Mouse (Mus musculus) embryonic facial prominence, embryonic 12.5 days (tissue): ENCODE results near the gene Il17c. TPM values are rescaled to one million over a fixed set of nuclear protein-coding genes. Genes with fewer than 3 reads are reported as not detected.

Experiments
- ATAC-seq: fragments of 200-750 bp; cut with Nextera tagmentation; 2 replicates; pipeline ENCODE4 v1.8.0; 2017; ENCODE audit not compliant: insufficient number of reproducible peaks, insufficient read depth, low FRiP score, low TSS enrichment
- H3K27ac ChIP-seq: fragments of 300-500 bp; sonication (generic); 2 replicates; pipeline ENCODE4 v1.5.1; 2016; ENCODE audit warnings: mild to moderate bottlenecking
- H3K27me3 ChIP-seq: fragments of 300-500 bp; sonication (generic); 2 replicates; pipeline ENCODE4 v1.6.1; 2016; ENCODE audit warnings: mild to moderate bottlenecking, moderate library complexity
- H3K36me3 ChIP-seq: fragments of 300-500 bp; sonication (generic); 2 replicates; pipeline ENCODE4 v1.6.1; 2016; ENCODE audit warnings: mild to moderate bottlenecking
- H3K4me1 ChIP-seq: fragments of 300-500 bp; sonication (generic); 2 replicates; pipeline ENCODE4 v1.6.1; 2016
- H3K4me2 ChIP-seq: fragments of 300-500 bp; sonication (generic); replicated peaks from 2 replicates; pipeline ENCODE4 v1.6.1; 2016; ENCODE audit warnings: mild to moderate bottlenecking, moderate library complexity
- H3K4me3 ChIP-seq: fragments of 300-500 bp; sonication (generic); 2 replicates; pipeline ENCODE4 v1.5.1; 2016; ENCODE audit warnings: mild to moderate bottlenecking
- H3K9ac ChIP-seq: fragments of 300-500 bp; sonication (generic); 2 replicates; pipeline ENCODE4 v1.6.1; 2016; ENCODE audit warnings: mild to moderate bottlenecking, moderate library complexity
- H3K9me3 ChIP-seq: fragments of 300-500 bp; sonication (generic); 2 replicates; pipeline ENCODE4 v1.6.1; 2016; ENCODE audit warnings: mild to moderate bottlenecking, moderate library complexity
- WGBS: fragments of 180-500 bp; shearing (Covaris S2); methylation state at CpG from one replicate; pipeline ENCODE4 v1.1.7; 2016; 5-methylcytosine and 5-hydroxymethylcytosine counted together
- microRNA-seq: library from miRNA; unstranded; fragments of <30 nt; microRNA quantifications from one replicate; pipeline ENCODE4, GENCODE M21; 2017
- polyA plus RNA-seq: library from polyadenylated mRNA; unstranded; fragments of >200 nt; fragmentation: Nextera tagmentation; extraction: Ambion mirVana; gene quantifications from 2 replicates; pipeline ENCODE4 v1.2.1, GENCODE M21; 2016

Gene Il17c
- polyA plus RNA-seq, 1 experiment from 2014 or later = not detected

DNA sequence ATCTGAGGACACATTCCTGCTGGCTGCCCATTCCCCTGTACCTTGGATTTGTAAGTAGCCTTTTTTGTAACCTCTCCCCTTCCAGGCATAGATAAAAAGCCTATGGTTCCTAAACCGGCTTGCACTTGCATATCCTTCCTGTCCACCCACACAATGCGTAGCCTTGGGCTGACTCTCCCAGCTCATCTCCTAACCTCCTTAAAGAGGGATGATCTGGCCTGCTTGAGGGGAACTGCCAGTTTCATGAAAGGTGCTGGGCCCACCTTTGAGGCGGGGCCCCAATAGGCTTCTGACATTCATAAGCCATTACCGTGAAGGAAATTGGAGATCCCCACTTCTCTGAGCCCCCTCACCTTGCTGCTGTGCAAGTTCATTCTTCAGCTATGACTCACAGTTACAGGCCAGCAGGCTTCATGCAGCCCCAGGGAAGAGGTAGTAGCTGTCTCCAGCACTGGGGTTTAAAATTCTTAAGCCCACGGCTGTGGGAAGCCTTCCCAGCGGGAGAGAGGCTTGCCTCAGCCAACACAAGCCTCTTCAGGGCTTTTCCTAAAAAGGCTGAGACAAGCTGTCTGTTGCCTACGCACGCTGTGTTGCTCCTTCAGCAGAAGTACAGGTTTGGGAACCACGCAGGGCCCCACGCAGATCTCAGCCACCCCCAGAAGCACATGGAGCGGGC is 39.8 kb downstream of the Il17c start:
- ATAC-seq = no peak
- H3K27me3 ChIP-seq = peaks cover 63% of the 10 kb centered on the region
- H3K27ac ChIP-seq = no peak overlapping the region

DNA sequence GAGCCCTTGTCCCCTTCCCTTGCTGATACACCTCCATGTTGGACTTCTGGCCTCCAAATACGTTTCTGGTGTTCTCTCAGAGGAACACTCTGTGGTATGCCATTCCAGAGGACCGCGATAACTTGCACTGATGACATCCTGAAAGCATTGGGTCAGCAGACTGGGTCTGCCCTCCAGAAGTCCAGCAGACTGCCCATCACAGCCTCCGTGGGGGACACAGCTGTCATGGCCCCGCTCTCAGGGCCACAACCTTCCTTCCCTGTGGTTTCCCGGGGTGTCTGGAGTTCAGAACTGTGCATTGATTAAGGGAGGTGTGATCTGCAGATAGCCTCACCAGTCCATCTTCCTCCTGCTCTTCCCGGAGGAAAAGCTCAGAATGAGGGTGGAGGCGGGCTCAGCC is 40.7 kb downstream of the Il17c start:
- no peak for ATAC-seq
- H3K4me1 ChIP-seq = peaks cover 12% of the 10 kb centered on the region
- WGBS = 66% methylated on average over 8 of the region's 8 CpGs
- no peak overlapping the region for H3K27ac ChIP-seq
- no peaks in the 10 kb centered on the region for H3K9me3 ChIP-seq
- H3K9ac ChIP-seq = no peak overlapping the region
- H3K4me3 ChIP-seq = no peak overlapping the region
- H3K27me3 ChIP-seq = peaks cover 57% of the 10 kb centered on the region
- no peak overlapping the region for H3K4me2 ChIP-seq
- H3K36me3 ChIP-seq = peaks cover 25% of the 10 kb centered on the region

More for the DNA sequence above, 39.8 kb downstream of the Il17c start:
- peaks cover 16% of the 10 kb centered on the region for H3K36me3 ChIP-seq
- WGBS = 54% methylated on average over 11 of the region's 11 CpGs
- no peak overlapping the region for H3K4me2 ChIP-seq
- peaks cover 12% of the 10 kb centered on the region for H3K4me1 ChIP-seq
- H3K9ac ChIP-seq = no peak overlapping the region
- no peak overlapping the region for H3K4me3 ChIP-seq
- no peaks in the 10 kb centered on the region for H3K9me3 ChIP-seq

DNA sequence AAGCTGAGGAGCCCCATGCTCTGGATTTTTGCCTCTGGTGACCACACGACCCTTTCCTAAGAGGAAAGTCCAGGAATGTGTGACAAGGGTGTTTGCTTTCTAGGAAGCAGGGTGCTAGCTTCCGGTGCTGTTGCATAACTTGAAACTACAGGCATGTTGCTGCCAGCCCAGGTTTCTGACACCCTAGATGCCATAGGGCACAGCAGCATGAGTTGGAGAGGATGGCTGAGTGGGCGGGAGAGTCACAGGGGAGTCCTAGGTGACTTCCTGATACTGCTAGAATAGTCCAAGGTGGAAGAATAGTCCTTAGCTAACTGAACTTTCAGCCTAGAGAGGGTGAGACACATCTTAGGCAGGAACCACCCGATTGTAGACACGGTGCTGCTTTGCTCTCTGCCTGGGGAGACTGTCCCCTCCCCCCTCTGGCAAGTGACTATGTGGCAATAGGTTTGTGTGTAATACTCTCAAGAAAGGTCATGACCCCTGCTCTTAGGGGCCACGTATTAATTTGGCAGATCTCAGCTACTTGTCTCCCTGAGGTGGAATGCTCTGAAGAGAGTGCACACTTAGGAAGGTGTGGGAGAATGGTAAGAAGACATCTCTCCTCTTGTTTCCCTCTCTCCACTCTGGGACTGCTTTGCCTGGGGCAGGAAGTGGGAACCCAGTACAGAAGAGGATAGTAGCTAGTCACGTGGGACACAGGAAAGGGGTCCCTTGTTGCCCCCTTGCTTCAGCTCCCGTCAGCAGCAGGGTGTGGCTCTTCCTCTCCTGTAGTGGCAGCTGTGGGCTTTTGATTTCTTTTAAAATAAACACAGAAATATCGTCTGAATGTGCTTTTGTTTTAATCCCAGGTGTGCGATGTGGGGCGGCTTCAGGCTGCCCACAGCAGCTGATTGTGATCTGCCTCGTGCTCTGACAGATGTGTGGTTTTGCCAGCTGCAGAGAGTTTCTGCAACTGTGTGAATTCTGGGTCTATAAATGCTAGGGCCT is 42.1 kb downstream of the Il17c start:
- no peaks in the 10 kb centered on the region for H3K9me3 ChIP-seq
- ATAC-seq = no peak
- peaks cover 12% of the 10 kb centered on the region for H3K4me1 ChIP-seq
- peaks cover 47% of the 10 kb centered on the region for H3K27me3 ChIP-seq
- no peak overlapping the region for H3K4me2 ChIP-seq
- H3K36me3 ChIP-seq = peaks cover 37% of the 10 kb centered on the region
- no peak overlapping the region for H3K27ac ChIP-seq
- H3K4me3 ChIP-seq = no peak overlapping the region
- 45% methylated on average over 12 of the region's 12 CpGs for WGBS
- H3K9ac ChIP-seq = no peak overlapping the region

DNA sequence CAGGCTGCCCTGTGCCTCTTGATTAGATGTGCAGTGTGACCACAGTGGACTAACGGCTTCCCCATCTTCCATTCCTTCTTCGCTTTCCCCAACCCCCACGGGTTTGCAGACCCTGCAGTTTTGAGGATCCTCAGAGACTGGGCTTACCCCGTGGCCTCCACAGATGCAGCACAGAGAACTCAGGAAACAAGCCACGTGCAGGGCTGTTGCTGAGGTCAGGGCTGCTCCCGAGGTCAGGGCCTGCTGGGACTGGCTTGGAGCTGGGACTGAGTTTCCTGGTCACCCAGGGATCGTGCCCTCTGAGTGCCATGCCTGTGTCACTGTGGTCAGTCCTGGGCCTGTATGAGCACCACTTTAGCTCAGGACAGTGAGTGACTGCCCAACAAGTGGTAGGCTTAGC is 43.2 kb downstream of the Il17c start:
- H3K9ac ChIP-seq = no peak overlapping the region
- peaks cover 10% of the 10 kb centered on the region for H3K4me1 ChIP-seq
- WGBS = 51% methylated on average over 7 of the region's 7 CpGs
- peaks cover 36% of the 10 kb centered on the region for H3K27me3 ChIP-seq
- H3K4me3 ChIP-seq = no peak overlapping the region
- H3K9me3 ChIP-seq = no peaks in the 10 kb centered on the region
- peaks cover 47% of the 10 kb centered on the region for H3K36me3 ChIP-seq
- no peak overlapping the region for H3K27ac ChIP-seq
- H3K4me2 ChIP-seq = no peak overlapping the region
- no peak for ATAC-seq

DNA sequence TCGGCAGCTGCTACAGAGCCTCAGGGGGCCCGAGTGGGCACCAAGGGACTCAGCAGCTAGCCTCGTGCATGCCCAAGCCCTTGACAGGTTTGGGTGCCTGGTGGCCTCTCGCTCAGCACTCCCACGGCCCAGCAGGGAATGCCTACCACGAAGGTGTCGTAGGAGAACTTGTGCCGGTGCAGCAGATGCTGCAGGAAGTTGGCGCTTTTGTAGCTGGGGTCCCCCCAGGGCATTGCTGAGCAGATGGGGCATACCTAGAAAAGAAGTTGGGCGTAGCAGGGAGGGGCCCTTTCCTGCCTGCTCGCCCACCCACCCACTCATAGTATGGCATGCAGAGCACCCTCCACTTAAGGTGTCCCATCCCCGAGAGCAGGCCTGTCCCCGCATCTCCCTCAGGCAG is 46.0 kb downstream of the Il17c start:
- Histone ChIP-seq H3K9me3 (no peaks in the 10 kb centered on the region), H3K36me3 (peaks cover 60% of the 10 kb centered on the region), H3K27ac (no peak overlapping the region), H3K9ac (no peak overlapping the region), H3K4me1 (no peaks in the 10 kb centered on the region), H3K4me3 (no peak overlapping the region), H3K4me2 (no peak overlapping the region), H3K27me3 (peaks cover 8% of the 10 kb centered on the region)
- ATAC-seq = no peak
- WGBS = 86% methylated on average over 13 of the region's 13 CpGs

DNA sequence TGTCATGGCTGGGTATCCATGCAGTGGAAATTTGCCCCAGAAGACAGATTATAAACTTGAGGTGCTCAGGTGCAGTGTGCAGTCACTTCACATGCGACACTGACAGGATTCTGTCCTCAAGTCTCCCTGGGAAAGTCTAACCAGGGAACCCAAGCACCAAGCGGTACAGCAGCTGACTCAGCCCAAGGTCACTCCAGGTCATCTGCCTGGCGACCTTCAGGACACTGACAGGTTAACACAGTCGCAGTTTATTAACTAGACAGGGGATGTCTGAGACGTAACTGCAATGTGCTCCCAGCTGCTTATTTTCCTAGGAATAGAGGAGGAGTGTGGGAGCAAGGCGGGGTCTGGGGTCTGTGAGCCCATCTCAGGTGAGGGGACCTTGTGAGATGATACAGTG is 47.6 kb downstream of the Il17c start:
- ATAC-seq = no peak
- 73% methylated on average over 6 of the region's 6 CpGs for WGBS
- Histone ChIP-seq H3K9me3 (no peaks in the 10 kb centered on the region), H3K27ac (no peak overlapping the region), H3K9ac (no peak overlapping the region), H3K4me1 (peaks cover 5% of the 10 kb centered on the region; the same call in 1 of the 2 replicates), H3K4me2 (no peak overlapping the region), H3K36me3 (peaks cover 70% of the 10 kb centered on the region), H3K27me3 (no peaks in the 10 kb centered on the region), H3K4me3 (no peak overlapping the region)

DNA sequence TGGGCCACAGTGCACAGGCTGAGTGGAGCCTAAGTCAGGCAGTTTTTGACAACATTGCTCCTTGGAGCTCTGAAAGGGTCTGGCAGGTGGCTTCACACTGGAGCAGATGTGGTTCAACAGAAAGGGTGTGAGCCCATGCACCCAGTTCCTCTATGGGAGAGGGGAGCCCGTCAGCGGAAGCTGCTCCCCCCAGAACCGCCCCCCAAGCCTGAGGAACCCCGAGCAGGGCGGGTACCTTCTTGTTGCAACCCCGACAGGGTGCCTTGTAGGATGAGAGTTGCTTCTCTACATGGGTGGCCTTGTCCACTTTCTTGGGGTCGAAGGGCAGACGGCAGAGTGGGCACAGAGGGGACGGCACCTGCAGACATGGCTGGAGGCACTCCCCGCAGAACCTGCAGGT is 48.1 kb downstream of the Il17c start:
- Histone ChIP-seq H3K27me3 (no peaks in the 10 kb centered on the region), H3K36me3 (peaks cover 68% of the 10 kb centered on the region), H3K9ac (no peak overlapping the region), H3K27ac (no peak overlapping the region), H3K9me3 (no peaks in the 10 kb centered on the region), H3K4me3 (no peak overlapping the region), H3K4me2 (no peak overlapping the region), H3K4me1 (peaks cover 9% of the 10 kb centered on the region)
- 88% methylated on average over 10 of the region's 10 CpGs for WGBS
- no peak for ATAC-seq

DNA sequence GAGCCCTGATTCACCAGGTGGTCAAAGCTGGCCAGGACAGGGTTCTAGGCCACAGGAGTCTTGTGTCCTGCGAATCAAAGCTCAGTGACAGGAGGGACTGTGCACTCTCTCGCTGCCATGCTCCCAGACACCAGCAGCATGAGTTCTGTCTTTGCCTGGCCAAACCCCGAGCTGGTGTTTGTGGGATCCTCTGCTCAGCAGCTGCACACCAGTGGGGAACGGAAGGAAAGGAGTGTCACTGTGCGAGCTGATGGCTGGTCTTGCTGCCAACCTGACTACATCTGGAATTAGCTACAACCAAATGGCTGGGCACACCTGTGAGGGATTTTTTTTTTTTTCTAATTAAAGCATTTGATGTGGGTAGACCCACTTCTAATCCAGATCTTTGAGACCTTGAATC is 48.9 kb downstream of the Il17c start:
- WGBS = 75% methylated on average over 5 of the region's 5 CpGs
- H3K9ac ChIP-seq = no peak overlapping the region
- H3K9me3 ChIP-seq = no peaks in the 10 kb centered on the region
- H3K4me3 ChIP-seq = no peak overlapping the region
- H3K27me3 ChIP-seq = no peaks in the 10 kb centered on the region
- no peak for ATAC-seq
- H3K4me1 ChIP-seq = peaks cover 11% of the 10 kb centered on the region
- no peak overlapping the region for H3K27ac ChIP-seq
- H3K4me2 ChIP-seq = no peak overlapping the region
- H3K36me3 ChIP-seq = peaks cover 62% of the 10 kb centered on the region

Small RNA genes lying within 50 kb of the gene (microRNA-seq; reads per million reads assigned to microRNA genes)
- not detected for gene Gm24366

Other genes starting within 250 kb of the Il17c start
- 2.1 and 2.8 TPM in 2 replicates for gene Zfpm1, start 139.9 kb upstream of the Il17c start, polyA plus RNA-seq
- 0.32 and 0.39 TPM in 2 replicates for gene Trhr2, start 61.3 kb upstream of the Il17c start, polyA plus RNA-seq
- gene Zc3h18, start 45.4 kb upstream of the Il17c start, polyA plus RNA-seq = 66.1 and 67.9 TPM in 2 replicates
- 88.3 TPM in 2 replicates for gene Cyba, start 10.9 kb downstream of the Il17c start, polyA plus RNA-seq
- gene Mvd, start 21.4 kb downstream of the Il17c start, polyA plus RNA-seq = 44.6 and 45.1 TPM in 2 replicates
- gene Snai3, start 38.7 kb downstream of the Il17c start, polyA plus RNA-seq = 0.45 and 0.73 TPM in 2 replicates
- gene Rnf166, start 54.0 kb downstream of the Il17c start, polyA plus RNA-seq = 46.8 and 49.9 TPM in 2 replicates
- 69.9 and 76.8 TPM in 2 replicates for gene Ctu2, start 54.1 kb downstream of the Il17c start, polyA plus RNA-seq
- gene Piezo1, start 129.3 kb downstream of the Il17c start, polyA plus RNA-seq = 11.6 and 16.7 TPM in 2 replicates
- gene Cdt1, start 146.0 kb downstream of the Il17c start, polyA plus RNA-seq = 41.2 and 41.6 TPM in 2 replicates
- gene Aprt, start 154.9 kb downstream of the Il17c start, polyA plus RNA-seq = 289 and 298 TPM in 2 replicates
- 7.1 and 7.4 TPM in 2 replicates for gene Galns, start 189.4 kb downstream of the Il17c start, polyA plus RNA-seq
- gene Trappc2l, start 189.6 kb downstream of the Il17c start, polyA plus RNA-seq = 46.3 and 56.3 TPM in 2 replicates
- not detected in 2 replicates for gene Pabpn1l, start 200.7 kb downstream of the Il17c start, polyA plus RNA-seq